Mouse (Mus musculus): ENCODE data around the gene Cyp2s1.
"Not testable (repeated sequence)": the region's sequence is repeated elsewhere in the genome, so short reads cannot be mapped to it uniquely, and the experiment has no call there.

- TF ChIP-seq POLR2A (IDR thresholded peaks at IDR 0.05; ENCODE audit: borderline replicate concordance, insufficient read depth, low read length); CTCF (IDR thresholded peaks at IDR 0.05; ENCODE audit: borderline replicate concordance, insufficient read depth, low read depth, low read length): not testable (repeated sequence)
These were observed 23.7 kb downstream of the Cyp2s1 start for GRCm38 (mm10) chr7:25792966-25793365.

Data from cerebellum, adult 2 months (tissue).